Mouse (Mus musculus): ENCODE results near the gene Sycp2l.

Sycp2l gene

GRCm38 (mm10) chr13:41113940-41114339 lies at the start of gene Sycp2l:
TSS of gene Sycp2l (plus strand) at chr13:41114307.
- no peak for DNase-seq (ENCODE audit: low spot score in 2 of 2)

- no peak for DNase-seq (ENCODE audit: low spot score in 2 of 2)
Measured at GRCm38 (mm10) chr13:41067618-41068017, 46.5 kb upstream of the Sycp2l start.

- DNase-seq (ENCODE audit: low spot score in 2 of 2) = no peak
Measured at GRCm38 (mm10) chr13:41071617-41072016, 42.5 kb upstream of the Sycp2l start.

GRCm38 (mm10) chr13:41073819-41074218 lies 40.3 kb upstream of the Sycp2l start:
- DNase-seq (ENCODE audit: low spot score in 2 of 2) = no peak

- DNase-seq (ENCODE audit: low spot score in 2 of 2) = no peak
Measured at GRCm38 (mm10) chr13:41077921-41078320, 36.2 kb upstream of the Sycp2l start.

- DNase-seq (ENCODE audit: low spot score in 2 of 2) = peak in 1 of 2 experiments; percentile 13
Measured at GRCm38 (mm10) chr13:41078690-41079420, 35.3 kb upstream of the Sycp2l start.

- peak; percentile 45 to 62 for DNase-seq (ENCODE audit: low spot score in 2 of 2)
Measured at GRCm38 (mm10) chr13:41079421-41079780, 34.7 kb upstream of the Sycp2l start, which contains the start of gene Mak. TSS of gene Mak (minus strand) at chr13:41079706.

- DNase-seq (ENCODE audit: low spot score in 2 of 2) = no peak
Measured at GRCm38 (mm10) chr13:41079859-41080258, 34.2 kb upstream of the Sycp2l start.

- no peak for DNase-seq (ENCODE audit: low spot score in 2 of 2)
Measured at GRCm38 (mm10) chr13:41080700-41081099, 33.4 kb upstream of the Sycp2l start.

GRCm38 (mm10) chr13:41084521-41084920 lies 29.6 kb upstream of the Sycp2l start:
- no peak for DNase-seq (ENCODE audit: low spot score in 2 of 2)

- DNase-seq (ENCODE audit: low spot score in 2 of 2) = no peak
Measured at GRCm38 (mm10) chr13:41085140-41085539, 29.0 kb upstream of the Sycp2l start.

GRCm38 (mm10) chr13:41088746-41089145 lies 25.4 kb upstream of the Sycp2l start:
- no peak for DNase-seq (ENCODE audit: low spot score in 2 of 2)

GRCm38 (mm10) chr13:41091271-41091670 lies 22.8 kb upstream of the Sycp2l start:
- DNase-seq (ENCODE audit: low spot score in 2 of 2) = no peak

GRCm38 (mm10) chr13:41094160-41094559 lies 19.9 kb upstream of the Sycp2l start:
- DNase-seq (ENCODE audit: low spot score in 2 of 2) = no peak

GRCm38 (mm10) chr13:41097324-41098058 lies 16.6 kb upstream of the Sycp2l start:
- no peak for DNase-seq (ENCODE audit: low spot score in 2 of 2)

GRCm38 (mm10) chr13:41098325-41098724 lies 15.8 kb upstream of the Sycp2l start:
- DNase-seq (ENCODE audit: low spot score in 2 of 2) = no peak

- no peak for DNase-seq (ENCODE audit: low spot score in 2 of 2)
Measured at GRCm38 (mm10) chr13:41100031-41100430, 14.1 kb upstream of the Sycp2l start.

- no peak for DNase-seq (ENCODE audit: low spot score in 2 of 2)
Measured at GRCm38 (mm10) chr13:41103841-41104525, 10.1 kb upstream of the Sycp2l start.

- DNase-seq (ENCODE audit: low spot score in 2 of 2) = no peak
Measured at GRCm38 (mm10) chr13:41105541-41105940, 8.6 kb upstream of the Sycp2l start.

- DNase-seq (ENCODE audit: low spot score in 2 of 2) = no peak
Measured at GRCm38 (mm10) chr13:41110935-41111334, 3.2 kb upstream of the Sycp2l start, which contains the start of gene Gcm2. TSS of gene Gcm2 (minus strand) at chr13:41111035.

- DNase-seq (ENCODE audit: low spot score in 2 of 2) = no peak
Measured at GRCm38 (mm10) chr13:41119152-41119945, 5.2 kb downstream of the Sycp2l start.

All from frontal cortex, postnatal 10 days (tissue).